Mouse (Mus musculus): Measurements from ENCODE around the gene Top3b.

- TF ChIP-seq CTCF (IDR thresholded peaks at IDR 0.05; ENCODE audit: low read depth) (no peak), EP300 (IDR thresholded peaks at IDR 0.05; ENCODE audit: low read depth) (no peak)
Observed at GRCm38 (mm10) chr16:16896015-16896381, 25.5 kb downstream of the Top3b start.

All from liver, embryonic 14.5 days (tissue).